Mouse (Mus musculus): ENCODE data around the gene Kcnh3. TPM values are rescaled to one million over a fixed set of nuclear protein-coding genes. Genes with fewer than 3 reads are reported as not detected.
A peak's percentile ranks its signal among the peaks of the same experiment; 100 is the strongest.

Kcnh3 gene
- polyA plus RNA-seq, 1 experiment from 2014 or later, result 0.07 TPM

- peaks cover 10% of the 10 kb centered on the region for H3K4me1 ChIP-seq (ENCODE audit: insufficient read depth)
- peaks cover 85% of the 10 kb centered on the region for H3K27me3 ChIP-seq (ENCODE audit: insufficient read depth, low read length)
- peak overlapping the region; percentile 49 for H3K4me3 ChIP-seq (ENCODE audit: low read depth, low read length)
- no peaks in the 10 kb centered on the region for H3K36me3 ChIP-seq (replicated peaks; ENCODE audit: insufficient read depth, low read length)
- TF ChIP-seq EP300 (IDR thresholded peaks at IDR 0.05; ENCODE audit: low read depth) (no peak), CTCF (IDR thresholded peaks at IDR 0.05; ENCODE audit: low read depth) (no peak)
- no peak overlapping the region for H3K9ac ChIP-seq (replicated peaks)
- no peak overlapping the region for H3K27ac ChIP-seq (ENCODE audit: low read depth)
- peak overlapping the region; percentile 78 for H3K4me2 ChIP-seq (ENCODE audit: low read depth, low read length)
- WGBS (ENCODE audit: insufficient replicate concordance), result 7% methylated on average over 18 of the region's 18 CpGs
- DNase-seq, result no peak
- no peak for ATAC-seq
- no peaks in the 10 kb centered on the region for H3K9me3 ChIP-seq (ENCODE audit: low read length)
Measured at GRCm38 (mm10) chr15:99222794-99223584, 1.7 kb upstream of the Kcnh3 start.

GRCm38 (mm10) chr15:99223585-99224207 lies 965 bp upstream of the Kcnh3 start:
- ATAC-seq, result peak; percentile 16; the same call in 1 of the 2 replicates
- H3K4me1 ChIP-seq (ENCODE audit: insufficient read depth), result peaks cover 10% of the 10 kb centered on the region
- H3K9ac ChIP-seq (replicated peaks), result peak overlapping the region; percentile 38
- H3K4me2 ChIP-seq (ENCODE audit: low read depth, low read length), result peak overlapping the region; percentile 78
- no peak overlapping the region for H3K27ac ChIP-seq (ENCODE audit: low read depth)
- WGBS (ENCODE audit: insufficient replicate concordance), result 1% methylated on average over 38 of the region's 46 CpGs
- H3K36me3 ChIP-seq (replicated peaks; ENCODE audit: insufficient read depth, low read length), result no peaks in the 10 kb centered on the region
- H3K4me3 ChIP-seq (ENCODE audit: low read depth, low read length), result peak overlapping the region; percentile 49
- peaks cover 90% of the 10 kb centered on the region for H3K27me3 ChIP-seq (ENCODE audit: insufficient read depth, low read length)
- no peaks in the 10 kb centered on the region for H3K9me3 ChIP-seq (ENCODE audit: low read length)
- TF ChIP-seq CTCF (IDR thresholded peaks at IDR 0.05; ENCODE audit: low read depth), result no peak
- no peak for TF ChIP-seq EP300 (IDR thresholded peaks at IDR 0.05; ENCODE audit: low read depth)
- DNase-seq, result peak; percentile 47

- peak overlapping the region; percentile 78 for H3K4me2 ChIP-seq (ENCODE audit: low read depth, low read length)
- no peak overlapping the region for H3K9ac ChIP-seq (replicated peaks)
- peaks cover 84% of the 10 kb centered on the region for H3K27me3 ChIP-seq (ENCODE audit: insufficient read depth, low read length)
- peaks cover 10% of the 10 kb centered on the region for H3K4me1 ChIP-seq (ENCODE audit: insufficient read depth)
- WGBS (ENCODE audit: insufficient replicate concordance), result 4% methylated on average over 22 of the region's 22 CpGs
- H3K27ac ChIP-seq (ENCODE audit: low read depth), result no peak overlapping the region
- no peak for ATAC-seq
- H3K9me3 ChIP-seq (ENCODE audit: low read length), result no peaks in the 10 kb centered on the region
- H3K36me3 ChIP-seq (replicated peaks; ENCODE audit: insufficient read depth, low read length), result no peaks in the 10 kb centered on the region
- TF ChIP-seq EP300 (IDR thresholded peaks at IDR 0.05; ENCODE audit: low read depth) (no peak), CTCF (IDR thresholded peaks at IDR 0.05; ENCODE audit: low read depth) (no peak)
- peak overlapping the region; percentile 49 for H3K4me3 ChIP-seq (ENCODE audit: low read depth, low read length)
- DNase-seq, result no peak
Measured at GRCm38 (mm10) chr15:99225081-99225810, 585 bp downstream of the Kcnh3 start.

- WGBS (ENCODE audit: insufficient replicate concordance), result 21% methylated on average over 14 of the region's 14 CpGs
Measured at GRCm38 (mm10) chr15:99226090-99226489, 1.4 kb downstream of the Kcnh3 start.

DNA sequence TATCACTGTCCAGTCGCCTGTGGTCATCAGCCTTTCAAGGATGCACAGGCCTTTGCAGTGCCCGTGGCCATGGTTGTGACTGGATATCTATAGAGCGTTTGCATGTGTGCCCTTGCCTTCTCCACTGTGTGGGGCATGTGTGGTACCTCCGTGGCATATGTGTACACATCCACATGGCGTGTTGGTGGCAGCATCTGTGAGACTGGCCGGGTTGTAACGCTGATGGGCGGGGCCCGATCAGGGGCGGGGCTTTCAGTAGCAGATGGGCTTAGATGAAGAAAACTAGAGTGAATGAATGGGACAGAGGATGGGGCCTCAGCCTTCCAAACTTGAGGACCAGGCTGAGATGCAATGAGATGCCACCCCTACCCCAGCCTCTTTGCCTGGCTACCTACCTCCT lies 7.3 kb downstream of the Kcnh3 start:
- no peak overlapping the region for H3K4me3 ChIP-seq (ENCODE audit: low read depth, low read length)
- peaks cover 25% of the 10 kb centered on the region for H3K27me3 ChIP-seq (ENCODE audit: insufficient read depth, low read length)
- H3K36me3 ChIP-seq (replicated peaks; ENCODE audit: insufficient read depth, low read length), result no peaks in the 10 kb centered on the region
- no peak overlapping the region for H3K9ac ChIP-seq (replicated peaks)
- no peak overlapping the region for H3K27ac ChIP-seq (ENCODE audit: low read depth)
- H3K9me3 ChIP-seq (ENCODE audit: low read length), result no peaks in the 10 kb centered on the region
- no peak for ATAC-seq
- no peak overlapping the region for H3K4me2 ChIP-seq (ENCODE audit: low read depth, low read length)
- 0 out of 2 replicates have a peak, but pooled peaks cover 5% of the 10 kb centered on the region for H3K4me1 ChIP-seq (ENCODE audit: insufficient read depth)
- DNase-seq, result no peak
- TF ChIP-seq CTCF (IDR thresholded peaks at IDR 0.05; ENCODE audit: low read depth), result no peak
- no peak for TF ChIP-seq EP300 (IDR thresholded peaks at IDR 0.05; ENCODE audit: low read depth)
- 59% methylated on average over 10 of the region's 10 CpGs for WGBS (ENCODE audit: insufficient replicate concordance)

More at GRCm38 (mm10) chr15:99226090-99226489, 1.4 kb downstream of the Kcnh3 start:
- peaks cover 77% of the 10 kb centered on the region for H3K27me3 ChIP-seq (ENCODE audit: insufficient read depth, low read length)
- H3K4me3 ChIP-seq (ENCODE audit: low read depth, low read length), result no peak overlapping the region
- no peak for ATAC-seq
- no peak overlapping the region for H3K27ac ChIP-seq (ENCODE audit: low read depth)
- peaks cover 10% of the 10 kb centered on the region for H3K4me1 ChIP-seq (ENCODE audit: insufficient read depth)
- H3K4me2 ChIP-seq (ENCODE audit: low read depth, low read length), result no peak overlapping the region
- no peak for TF ChIP-seq EP300 (IDR thresholded peaks at IDR 0.05; ENCODE audit: low read depth)
- TF ChIP-seq CTCF (IDR thresholded peaks at IDR 0.05; ENCODE audit: low read depth), result no peak
- H3K9ac ChIP-seq (replicated peaks), result no peak overlapping the region
- no peak for DNase-seq
- no peaks in the 10 kb centered on the region for H3K36me3 ChIP-seq (replicated peaks; ENCODE audit: insufficient read depth, low read length)
- H3K9me3 ChIP-seq (ENCODE audit: low read length), result no peaks in the 10 kb centered on the region

DNA sequence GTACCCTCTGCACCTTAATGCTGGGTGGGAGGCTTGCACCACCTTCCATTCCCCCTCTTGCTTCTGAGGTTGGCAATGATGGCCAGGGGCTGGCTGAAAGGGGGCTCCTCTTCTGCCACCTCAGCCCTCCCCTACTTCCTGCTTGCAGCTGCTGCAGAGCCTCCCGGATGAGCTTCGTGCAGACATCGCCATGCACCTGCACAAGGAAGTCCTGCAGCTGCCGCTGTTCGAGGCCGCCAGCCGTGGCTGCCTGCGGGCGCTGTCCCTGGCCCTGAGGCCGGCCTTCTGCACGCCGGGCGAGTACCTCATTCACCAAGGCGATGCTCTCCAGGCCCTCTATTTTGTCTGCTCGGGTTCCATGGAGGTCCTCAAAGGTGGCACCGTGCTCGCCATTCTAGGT lies 9.1 kb downstream of the Kcnh3 start:
- Histone ChIP-seq H3K27me3 (ENCODE audit: insufficient read depth, low read length) (peaks cover 10% of the 10 kb centered on the region; the same call in 1 of the 2 replicates), H3K9me3 (ENCODE audit: low read length) (no peaks in the 10 kb centered on the region), H3K36me3 (replicated peaks; ENCODE audit: insufficient read depth, low read length) (no peaks in the 10 kb centered on the region), H3K9ac (replicated peaks) (no peak overlapping the region), H3K4me2 (ENCODE audit: low read depth, low read length) (no peak overlapping the region), H3K4me3 (ENCODE audit: low read depth, low read length) (no peak overlapping the region), H3K27ac (ENCODE audit: low read depth) (no peak overlapping the region), H3K4me1 (ENCODE audit: insufficient read depth) (0 out of 2 replicates have a peak, but pooled peaks cover 5% of the 10 kb centered on the region)
- WGBS (ENCODE audit: insufficient replicate concordance), result 34% methylated on average over 16 of the region's 17 CpGs
- no peak for DNase-seq
- no peak for TF ChIP-seq EP300 (IDR thresholded peaks at IDR 0.05; ENCODE audit: low read depth)
- ATAC-seq, result no peak

Measured in liver, postnatal 0 days (tissue).